Mouse (Mus musculus) intestine, embryonic 14.5 days (tissue): ENCODE data around the gene Tiam1. TPM values are rescaled to one million over a fixed set of nuclear protein-coding genes. Genes with fewer than 3 reads are reported as not detected.
A peak's percentile ranks its signal among the peaks of the same experiment; 100 is the strongest.
"Not testable (repeated sequence)": the region's sequence is repeated elsewhere in the genome, so short reads cannot be mapped to it uniquely, and the experiment has no call there.

ENCODE experiments used
- ATAC-seq: fragments of 200-750 bp; cut with Nextera tagmentation; replicated peaks from 2 replicates; pipeline ENCODE4 v1.8.0; 2017; ENCODE audit warnings: low read depth, moderate number of reproducible peaks, moderate TSS enrichment, moderate library complexity; ENCODE audit not compliant: low FRiP score, low TSS enrichment
- DNase-seq: peaks from one replicate; pipeline ENCODE4 v3.0.0-alpha.2; 2018; ENCODE audit warnings: low spot score
- H3K27ac ChIP-seq: fragments of 300-500 bp; sonication (generic); 2 replicates; pipeline ENCODE4 v1.5.1; 2014; ENCODE audit warnings: low read depth, mild to moderate bottlenecking, control low read depth
- H3K27me3 ChIP-seq: fragments of 300-500 bp; sonication (generic); replicated peaks from 2 replicates; pipeline ENCODE4 v1.6.1; 2014; ENCODE audit warnings: low read length, control low read depth; ENCODE audit not compliant: control insufficient read depth, insufficient read depth
- H3K36me3 ChIP-seq: fragments of 300-500 bp; sonication (generic); 2 replicates; pipeline ENCODE4 v1.6.1; 2014; ENCODE audit warnings: low read length, control low read depth; ENCODE audit not compliant: control insufficient read depth, insufficient read depth
- H3K4me1 ChIP-seq: fragments of 300-500 bp; sonication (generic); replicated peaks from 2 replicates; pipeline ENCODE4 v1.6.1; 2014; ENCODE audit warnings: low read length, control low read depth, mixed read lengths; ENCODE audit not compliant: control insufficient read depth, insufficient read depth
- H3K4me2 ChIP-seq: fragments of 300-500 bp; sonication (generic); 2 replicates; pipeline ENCODE4 v1.6.1; 2014; ENCODE audit warnings: low read length
- H3K4me3 ChIP-seq: fragments of 300-500 bp; sonication (generic); 2 replicates; pipeline ENCODE4 v1.5.1; 2014; ENCODE audit warnings: low read depth, low read length, control low read depth, mixed read lengths
- H3K9ac ChIP-seq: fragments of 300-500 bp; sonication (generic); 2 replicates; pipeline ENCODE4 v1.6.1; 2014; ENCODE audit warnings: mild to moderate bottlenecking, low read length
- H3K9me3 ChIP-seq: fragments of 300-500 bp; sonication (generic); 2 replicates; pipeline ENCODE4 v1.6.1; 2016; ENCODE audit warnings: low read length, control low read depth; ENCODE audit not compliant: control insufficient read depth
- WGBS: fragments of 180-500 bp; shearing (Covaris S2); extraction: QIAGEN DNeasy Blood & Tissue Kit; methylation state at CpG from one replicate; pipeline ENCODE4 v1.1.7; 2014; 5-methylcytosine and 5-hydroxymethylcytosine counted together
- polyA plus RNA-seq: library from polyadenylated mRNA; unstranded; fragments of >200 nt; fragmentation: Nextera tagmentation; extraction: Ambion mirVana; gene quantifications from 2 replicates; pipeline ENCODE4 v1.2.1, GENCODE M21; 2014

The Tiam1 gene
- polyA plus RNA-seq, 1 experiment from 2014 or later, result 21.4 TPM

DNA sequence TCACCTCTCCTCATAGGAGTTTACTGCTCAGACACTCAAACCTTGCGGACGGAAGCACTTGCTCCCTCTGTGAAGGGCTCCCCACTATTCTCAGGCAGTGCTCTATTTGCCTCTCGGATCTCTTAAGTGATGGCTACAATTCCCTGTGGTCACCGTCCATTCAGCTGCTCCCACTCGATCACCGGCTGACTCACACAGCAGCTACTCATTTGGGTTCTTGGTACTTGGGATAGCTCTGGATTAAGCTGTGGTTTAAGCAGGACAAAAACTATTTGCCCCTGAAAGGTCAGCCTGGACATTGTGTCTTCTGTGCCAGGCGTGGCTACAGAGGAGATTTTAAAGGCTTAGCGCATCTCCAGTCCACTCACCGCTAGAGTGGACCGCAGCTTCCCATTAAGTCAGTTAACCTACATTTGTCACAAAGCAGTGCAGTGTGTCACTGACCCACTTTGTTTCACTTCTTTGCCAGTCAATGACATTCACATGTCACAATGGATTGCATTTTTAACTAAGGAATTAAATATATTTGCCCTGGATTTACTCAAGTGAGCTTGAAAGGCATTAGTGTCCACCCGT, 64.7 kb downstream of the Tiam1 start:
- Histone ChIP-seq H3K27ac (no peak overlapping the region), H3K4me1 (no peaks in the 10 kb centered on the region), H3K4me2 (no peak overlapping the region), H3K9me3 (no peaks in the 10 kb centered on the region), H3K4me3 (no peak overlapping the region), H3K27me3 (no peaks in the 10 kb centered on the region), H3K36me3 (no peaks in the 10 kb centered on the region), H3K9ac (no peak overlapping the region)
- DNase-seq (no peak), ATAC-seq (no peak)
- 87% methylated on average over 11 of the region's 11 CpGs for WGBS

DNA sequence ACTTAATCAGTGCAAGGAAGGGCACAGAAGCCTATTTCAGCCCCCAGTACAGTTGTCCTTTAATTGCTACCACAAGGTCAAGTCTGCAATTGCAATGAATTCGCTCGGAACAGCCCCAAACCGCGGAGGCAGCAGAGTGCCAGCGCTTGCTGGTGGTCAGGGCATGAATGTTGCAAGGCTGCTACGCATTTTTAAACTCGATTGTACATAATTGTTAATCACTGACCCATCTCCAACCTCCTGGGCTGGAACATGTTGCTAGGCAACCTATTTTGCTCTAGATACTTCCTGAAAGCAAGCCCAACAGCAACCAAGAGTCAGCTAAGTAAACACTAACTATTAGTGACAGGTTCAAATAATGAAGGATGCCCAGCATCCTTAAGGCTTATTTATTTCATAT, 70.1 kb downstream of the Tiam1 start:
- no peak overlapping the region for H3K4me2 ChIP-seq
- DNase-seq (no peak), ATAC-seq (0 out of 2 replicates have a peak, but pooled peaks have one; percentile 42)
- H3K4me1 ChIP-seq, result peaks cover 21% of the 10 kb centered on the region
- no peaks in the 10 kb centered on the region for H3K9me3 ChIP-seq
- no peaks in the 10 kb centered on the region for H3K36me3 ChIP-seq
- no peaks in the 10 kb centered on the region for H3K27me3 ChIP-seq
- H3K9ac ChIP-seq, result no peak overlapping the region
- 55% methylated on average over 7 of the region's 7 CpGs for WGBS
- no peak overlapping the region for H3K4me3 ChIP-seq
- no peak overlapping the region for H3K27ac ChIP-seq

DNA sequence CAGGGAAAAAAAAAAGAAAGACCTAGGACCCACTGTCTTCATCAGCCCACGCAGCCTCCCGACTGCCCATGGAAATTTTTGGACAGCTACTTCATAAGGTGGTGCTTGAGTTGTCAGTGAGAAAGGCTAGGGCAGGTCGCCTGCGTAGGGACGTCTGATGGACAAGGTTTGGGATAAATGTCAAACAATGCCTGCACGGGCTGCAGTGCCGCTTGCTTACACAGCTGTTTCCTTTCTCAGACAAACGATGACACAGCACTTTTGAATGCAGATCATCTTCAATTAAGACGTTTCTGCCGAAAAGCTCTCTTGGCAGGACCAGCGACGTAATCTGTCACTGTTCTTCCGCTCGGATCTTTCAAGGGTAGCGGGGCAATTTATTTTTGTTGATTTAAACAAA, 70.9 kb downstream of the Tiam1 start:
- WGBS, result 5% methylated on average over 15 of the region's 15 CpGs
- ATAC-seq (no peak), DNase-seq (peak; percentile 64)
- Histone ChIP-seq H3K9me3 (no peaks in the 10 kb centered on the region), H3K9ac (no peak overlapping the region), H3K4me3 (no peak overlapping the region), H3K4me2 (peak overlapping the region; percentile 37), H3K27me3 (no peaks in the 10 kb centered on the region), H3K27ac (no peak overlapping the region; the same call in 1 of the 2 replicates), H3K4me1 (peaks cover 21% of the 10 kb centered on the region), H3K36me3 (no peaks in the 10 kb centered on the region)

DNA sequence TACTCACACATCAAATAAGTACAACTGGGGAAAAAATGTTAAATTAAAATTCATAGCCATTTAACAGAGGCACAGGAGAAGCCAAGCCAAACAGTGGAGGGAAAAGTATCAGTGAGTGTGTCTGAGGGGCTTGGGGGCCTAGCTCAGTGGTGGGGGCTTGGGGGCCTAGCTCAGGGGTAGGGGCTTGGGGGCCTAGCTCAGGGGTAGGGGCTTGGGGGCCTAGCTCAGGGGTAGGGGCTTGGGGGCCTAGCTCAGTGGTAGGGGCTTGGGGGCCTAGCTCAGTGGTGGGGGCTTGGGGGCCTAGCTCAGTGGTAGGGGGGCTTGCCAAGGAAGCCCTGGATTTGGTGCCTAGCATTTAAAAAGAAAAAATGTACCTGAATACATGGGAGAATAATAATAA, 72.4 kb downstream of the Tiam1 start:
- H3K4me1 ChIP-seq, result peaks cover 21% of the 10 kb centered on the region
- H3K4me2 ChIP-seq, DNase-seq, H3K27me3 ChIP-seq, H3K36me3 ChIP-seq, H3K27ac ChIP-seq, H3K9ac ChIP-seq, H3K9me3 ChIP-seq, H3K4me3 ChIP-seq: not testable (repeated sequence)
- ATAC-seq, result peak; percentile 86; the same call in 1 of the 2 replicates

DNA sequence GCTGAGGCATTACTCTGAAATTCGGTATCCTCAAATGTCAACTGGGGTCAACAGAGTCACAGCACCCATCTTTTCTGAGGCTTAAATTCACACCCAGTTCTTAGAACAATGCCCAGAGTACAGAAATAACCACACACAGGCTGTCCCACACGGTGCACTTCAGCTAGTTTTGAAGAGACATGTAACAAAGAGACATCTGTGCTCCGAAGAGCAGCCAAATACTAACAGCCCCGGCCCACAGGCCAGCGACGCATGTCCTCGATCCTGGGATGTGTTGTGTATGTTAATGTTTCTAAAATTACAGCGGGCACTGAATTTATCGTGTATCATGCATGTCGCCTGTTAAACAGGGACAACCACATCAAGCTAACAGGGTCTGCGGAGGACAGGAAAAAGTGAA, 73.5 kb downstream of the Tiam1 start:
- Histone ChIP-seq H3K4me3 (no peak overlapping the region), H3K27ac (no peak overlapping the region), H3K9ac (no peak overlapping the region), H3K27me3 (no peaks in the 10 kb centered on the region), H3K4me2 (no peak overlapping the region), H3K36me3 (no peaks in the 10 kb centered on the region), H3K9me3 (no peaks in the 10 kb centered on the region), H3K4me1 (peaks cover 21% of the 10 kb centered on the region)
- DNase-seq (no peak), ATAC-seq (no peak)
- 76% methylated on average over 11 of the region's 11 CpGs for WGBS

DNA sequence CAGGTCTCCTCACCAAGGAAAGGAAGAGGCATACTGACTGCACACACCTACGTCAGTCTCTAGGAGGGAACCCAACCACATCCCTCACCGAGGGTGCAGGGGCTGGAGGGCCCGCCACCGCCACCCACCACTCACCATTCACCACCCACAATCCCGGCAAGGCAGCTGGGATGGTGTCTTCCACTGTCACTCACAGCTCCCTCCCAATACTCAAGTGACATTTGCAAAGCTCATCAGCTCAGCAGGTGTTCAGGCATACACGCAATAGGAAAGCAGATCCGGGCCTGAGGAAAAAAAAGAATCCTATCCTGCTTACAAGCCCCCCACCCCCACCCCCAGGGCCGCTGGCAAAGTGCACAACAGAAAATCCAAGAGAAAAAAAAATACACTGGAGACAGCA, 74.4 kb downstream of the Tiam1 start:
- no peak for DNase-seq
- no peaks in the 10 kb centered on the region for H3K9me3 ChIP-seq
- H3K9ac ChIP-seq, result no peak overlapping the region
- no peak overlapping the region for H3K4me3 ChIP-seq
- H3K36me3 ChIP-seq, result no peaks in the 10 kb centered on the region
- no peak overlapping the region for H3K4me2 ChIP-seq
- no peak overlapping the region for H3K27ac ChIP-seq
- ATAC-seq, result no peak
- no peaks in the 10 kb centered on the region for H3K27me3 ChIP-seq
- 70% methylated on average over 8 of the region's 8 CpGs for WGBS
- peaks cover 21% of the 10 kb centered on the region for H3K4me1 ChIP-seq

DNA sequence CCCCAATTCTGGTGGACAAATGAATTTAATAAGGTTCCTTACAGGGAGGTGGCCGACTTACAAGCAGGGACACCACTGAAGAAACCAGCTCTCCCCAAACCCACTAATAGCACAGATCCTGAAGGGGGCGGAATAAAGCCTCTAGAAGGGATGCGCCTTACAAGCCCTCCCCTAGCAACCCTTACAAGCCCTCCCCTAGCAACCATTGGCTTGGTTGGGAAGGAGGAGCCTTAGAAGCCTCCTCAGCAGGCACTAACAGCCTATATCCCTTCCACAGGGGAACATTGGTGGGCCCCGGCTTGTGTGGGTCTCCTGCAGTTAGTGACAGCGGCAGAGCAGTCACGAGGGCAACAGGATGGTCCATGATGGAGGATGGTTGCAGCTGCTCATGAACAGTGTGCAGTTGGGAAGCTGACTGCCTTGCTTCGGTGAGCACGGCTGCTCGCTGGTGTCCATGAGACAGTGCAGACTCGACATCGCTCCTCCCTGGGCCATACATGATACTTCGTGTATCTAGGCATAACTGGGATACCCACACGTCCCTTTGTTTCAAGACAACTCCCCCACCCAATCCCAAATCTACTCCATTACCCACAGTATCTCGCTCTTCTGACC, 90.6 kb downstream of the Tiam1 start:
- Histone ChIP-seq H3K4me1 (peaks cover 12% of the 10 kb centered on the region), H3K27ac (no peak overlapping the region), H3K27me3 (no peaks in the 10 kb centered on the region), H3K9ac (no peak overlapping the region), H3K9me3 (no peaks in the 10 kb centered on the region), H3K4me2 (no peak overlapping the region), H3K36me3 (no peaks in the 10 kb centered on the region), H3K4me3 (no peak overlapping the region)
- ATAC-seq, result peak; percentile 74; the same call in 1 of the 2 replicates
- DNase-seq, result peak; percentile 58
- 68% methylated on average over 14 of the region's 14 CpGs for WGBS

DNA sequence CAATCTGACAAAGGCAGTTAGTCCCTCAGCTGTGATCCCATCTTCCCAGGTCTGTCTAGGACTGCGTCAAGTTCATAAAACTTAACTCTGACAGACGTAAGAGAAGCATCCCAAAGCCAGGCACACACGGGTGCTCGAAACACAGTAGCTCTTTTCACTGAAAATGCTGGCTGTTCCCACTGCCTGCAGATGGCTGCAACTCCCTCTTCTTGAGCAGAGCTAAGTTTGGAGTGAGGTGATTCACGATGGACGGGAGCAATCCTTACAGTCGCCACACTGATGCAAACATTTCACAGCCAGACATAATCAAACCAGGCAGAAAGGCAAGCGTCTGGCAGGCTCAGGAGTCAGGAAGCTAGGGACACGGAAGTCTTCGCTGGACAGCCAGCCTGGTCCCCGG, 91.2 kb downstream of the Tiam1 start:
- ATAC-seq, result peak; percentile 20; the same call in 1 of the 2 replicates
- peaks cover 12% of the 10 kb centered on the region for H3K4me1 ChIP-seq
- 34% methylated on average over 11 of the region's 11 CpGs for WGBS

DNA sequence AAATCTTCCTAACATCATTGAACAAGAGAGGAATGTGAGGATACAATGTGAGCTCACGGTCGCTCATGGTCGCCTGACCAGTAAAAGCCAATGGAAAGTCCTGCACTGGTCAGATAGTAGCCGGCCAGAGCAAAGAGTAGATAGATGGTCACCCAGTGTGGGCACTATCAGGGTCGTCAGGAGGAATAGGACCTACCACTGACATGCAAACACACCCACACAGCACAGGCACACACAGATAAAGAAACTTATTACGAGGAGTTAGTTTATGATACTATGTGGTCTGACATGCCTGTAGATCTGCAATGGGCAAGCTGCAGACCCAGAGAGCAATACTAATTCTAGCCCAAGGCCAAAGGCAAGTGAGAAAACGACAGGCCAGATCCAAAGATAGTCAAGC, 92.5 kb downstream of the Tiam1 start:
- Histone ChIP-seq H3K9ac (no peak overlapping the region), H3K4me2 (no peak overlapping the region), H3K4me3 (no peak overlapping the region), H3K9me3 (no peaks in the 10 kb centered on the region), H3K36me3 (no peaks in the 10 kb centered on the region), H3K27ac (no peak overlapping the region), H3K27me3 (no peaks in the 10 kb centered on the region), H3K4me1 (peaks cover 18% of the 10 kb centered on the region)
- no peak for DNase-seq
- 85% methylated on average over 7 of the region's 7 CpGs for WGBS
- no peak for ATAC-seq

More for the DNA sequence above, 91.2 kb downstream of the Tiam1 start:
- H3K4me2 ChIP-seq, result no peak overlapping the region; the same call in 1 of the 2 replicates
- H3K27ac ChIP-seq, result no peak overlapping the region; the same call in 1 of the 2 replicates
- H3K27me3 ChIP-seq, result no peaks in the 10 kb centered on the region
- no peaks in the 10 kb centered on the region for H3K9me3 ChIP-seq
- DNase-seq, result no peak
- H3K9ac ChIP-seq, result no peak overlapping the region
- no peak overlapping the region for H3K4me3 ChIP-seq
- H3K36me3 ChIP-seq, result no peaks in the 10 kb centered on the region
